Mouse (Mus musculus) fibroblast of lung, adult 2 months (primary cell): ENCODE results near the gene Armc7.
"Not testable (repeated sequence)": the region's sequence is repeated elsewhere in the genome, so short reads cannot be mapped to it uniquely, and the experiment has no call there.

Source experiments
- DNase-seq: peaks from one replicate; pipeline ENCODE4 v3.0.0-alpha.2; 2011; ENCODE audit warnings: low read depth

Armc7 gene

DNA sequence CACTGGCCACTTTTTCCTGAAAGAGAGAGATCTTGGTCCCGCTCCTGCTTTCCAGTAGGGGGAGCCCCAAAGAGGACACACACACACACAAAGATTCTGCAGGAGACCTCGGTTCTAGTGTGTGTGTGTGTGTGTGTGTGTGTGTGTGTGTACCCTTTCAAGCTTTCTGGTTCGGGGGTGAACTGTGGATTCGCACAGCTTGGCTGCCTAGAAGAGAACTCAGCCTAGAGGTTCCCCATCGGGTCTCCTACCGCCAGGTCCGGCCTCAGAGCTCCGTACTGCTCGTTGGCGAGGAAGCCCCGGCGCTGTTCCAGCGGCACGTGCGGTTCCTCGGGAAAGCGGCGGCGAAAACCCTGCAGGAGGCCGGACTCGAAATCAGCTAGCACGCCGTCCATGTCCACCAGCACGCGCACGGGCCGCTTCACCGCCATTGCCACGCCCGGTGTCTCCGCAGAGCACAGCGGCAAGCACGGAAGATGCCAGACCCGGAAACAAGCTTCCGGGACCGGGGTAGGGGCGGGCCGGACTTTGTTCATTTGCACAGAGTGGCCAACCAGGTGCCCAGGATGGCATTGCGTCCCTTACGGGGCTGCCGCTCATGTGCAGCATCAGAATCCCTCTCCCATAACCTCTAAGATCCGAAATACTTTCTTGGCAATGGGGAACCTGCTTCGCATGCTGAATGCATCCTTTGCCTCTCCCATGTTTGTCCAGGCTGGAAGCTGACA is 16.1 kb downstream of the Armc7 start, which contains the start of gene Nt5c:
Gene Nt5c (minus strand): TSS at position 507 of the 728 bp plus-strand sequence.
- DNase-seq: peak; percentile 44

- DNase-seq: no peak
Measured at GRCm38 (mm10) chr11:115492387-115492786, 16.9 kb downstream of the Armc7 start.

DNA sequence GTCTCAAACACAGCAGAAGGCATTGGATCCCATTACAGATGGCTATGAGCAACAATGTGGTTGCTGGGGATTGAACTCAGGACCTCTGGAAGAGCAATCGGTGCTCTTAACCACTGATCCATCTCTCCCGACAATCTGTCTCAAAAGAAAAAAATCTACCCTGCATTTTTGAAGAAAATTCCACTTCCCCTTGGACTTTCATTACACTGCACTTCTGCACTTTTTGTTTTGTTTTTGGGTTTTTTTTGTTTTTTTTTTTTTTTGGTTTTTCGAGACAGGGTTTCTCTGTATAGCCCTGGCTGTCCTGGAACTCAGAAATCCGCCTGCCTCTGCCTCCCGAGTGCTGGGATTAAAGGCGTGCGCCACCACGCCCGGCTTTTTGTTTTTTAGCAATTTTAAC is 21.1 kb downstream of the Armc7 start:
- not testable (repeated sequence) for DNase-seq

GRCm38 (mm10) chr11:115502636-115503035 is 27.2 kb downstream of the Armc7 start:
- DNase-seq: no peak

- no peak for DNase-seq
Measured at GRCm38 (mm10) chr11:115506586-115506985, 31.1 kb downstream of the Armc7 start.

DNA sequence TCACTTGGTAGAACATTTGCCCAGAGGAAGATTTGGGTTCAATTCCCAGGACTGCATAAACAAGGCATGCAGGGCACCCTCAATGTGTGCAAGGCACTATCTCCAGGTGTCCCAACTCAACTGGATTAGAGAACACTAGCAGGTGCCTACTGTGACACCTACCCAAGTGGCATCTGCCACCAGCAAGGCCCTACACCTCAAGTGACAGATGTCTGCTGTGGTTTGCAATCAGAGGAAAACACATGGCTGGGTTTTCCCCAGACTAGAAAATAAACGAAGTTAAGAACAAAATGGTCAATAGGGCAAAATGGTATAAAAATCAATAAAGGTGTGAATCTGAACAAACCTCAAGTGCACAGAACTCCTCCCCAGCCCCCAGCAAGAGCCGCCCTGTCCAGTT is 32.6 kb downstream of the Armc7 start:
- no peak for DNase-seq

GRCm38 (mm10) chr11:115509773-115510506 is 34.5 kb downstream of the Armc7 start:
- peak; percentile 7 for DNase-seq

GRCm38 (mm10) chr11:115510507-115510888 is 35.0 kb downstream of the Armc7 start:
- no peak for DNase-seq

DNA sequence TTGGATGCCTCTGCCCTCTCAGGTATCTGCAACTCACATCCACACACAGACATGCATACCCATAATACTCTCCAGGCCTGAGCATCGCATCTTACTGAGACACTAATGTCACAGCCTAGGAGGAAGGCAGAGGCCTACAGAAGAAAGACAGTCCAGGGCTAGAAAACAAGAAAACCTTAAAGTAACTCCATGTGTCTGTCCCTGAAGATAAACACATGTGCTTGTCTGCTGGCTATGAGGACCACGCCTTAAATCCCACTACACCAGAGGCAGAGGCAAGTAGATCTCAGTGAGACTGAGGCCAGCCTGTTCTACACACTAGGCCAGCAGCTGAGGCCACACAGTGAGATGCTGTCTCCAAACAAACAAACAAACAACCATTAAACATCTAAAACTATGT is 35.7 kb downstream of the Armc7 start:
- DNase-seq: no peak

- no peak for DNase-seq
Measured at GRCm38 (mm10) chr11:115512004-115512403, 36.5 kb downstream of the Armc7 start.

DNA sequence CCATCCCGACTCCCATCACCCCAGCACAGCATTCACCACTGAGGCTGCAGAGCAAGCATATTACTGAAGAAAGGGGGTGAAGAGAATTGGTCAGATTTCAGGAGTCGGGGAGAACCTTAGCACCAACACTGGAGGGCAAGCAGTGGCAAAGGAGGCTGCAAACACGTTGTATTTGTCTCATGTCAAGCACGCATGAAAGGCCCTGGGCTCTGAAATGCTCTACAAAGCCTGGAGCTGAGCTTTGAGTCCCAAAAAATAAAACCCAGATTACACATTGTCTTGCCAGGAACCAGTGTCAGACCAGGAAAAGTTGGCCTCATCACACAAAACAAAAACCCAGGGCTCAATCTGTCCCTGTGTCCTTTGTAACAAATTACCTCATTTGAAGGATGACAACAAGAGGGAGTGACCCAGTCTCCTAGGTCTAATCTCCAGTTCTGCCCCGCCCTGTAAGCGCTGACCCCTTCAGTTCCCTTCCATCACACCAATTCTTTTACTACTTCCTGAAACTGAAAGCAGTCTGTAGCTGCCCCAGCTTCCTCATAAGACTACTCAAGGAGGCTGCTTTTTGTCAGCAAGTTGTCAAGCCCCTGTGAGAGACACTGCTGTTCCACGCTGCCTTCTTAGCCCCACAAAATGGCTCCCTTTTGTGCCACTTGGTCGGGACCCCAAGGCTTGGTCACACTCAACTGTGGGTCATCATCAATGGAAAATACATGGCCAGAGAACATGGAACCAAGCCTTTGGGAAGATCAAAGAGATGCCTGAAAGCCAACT is 37.1 kb downstream of the Armc7 start:
- DNase-seq: no peak

DNA sequence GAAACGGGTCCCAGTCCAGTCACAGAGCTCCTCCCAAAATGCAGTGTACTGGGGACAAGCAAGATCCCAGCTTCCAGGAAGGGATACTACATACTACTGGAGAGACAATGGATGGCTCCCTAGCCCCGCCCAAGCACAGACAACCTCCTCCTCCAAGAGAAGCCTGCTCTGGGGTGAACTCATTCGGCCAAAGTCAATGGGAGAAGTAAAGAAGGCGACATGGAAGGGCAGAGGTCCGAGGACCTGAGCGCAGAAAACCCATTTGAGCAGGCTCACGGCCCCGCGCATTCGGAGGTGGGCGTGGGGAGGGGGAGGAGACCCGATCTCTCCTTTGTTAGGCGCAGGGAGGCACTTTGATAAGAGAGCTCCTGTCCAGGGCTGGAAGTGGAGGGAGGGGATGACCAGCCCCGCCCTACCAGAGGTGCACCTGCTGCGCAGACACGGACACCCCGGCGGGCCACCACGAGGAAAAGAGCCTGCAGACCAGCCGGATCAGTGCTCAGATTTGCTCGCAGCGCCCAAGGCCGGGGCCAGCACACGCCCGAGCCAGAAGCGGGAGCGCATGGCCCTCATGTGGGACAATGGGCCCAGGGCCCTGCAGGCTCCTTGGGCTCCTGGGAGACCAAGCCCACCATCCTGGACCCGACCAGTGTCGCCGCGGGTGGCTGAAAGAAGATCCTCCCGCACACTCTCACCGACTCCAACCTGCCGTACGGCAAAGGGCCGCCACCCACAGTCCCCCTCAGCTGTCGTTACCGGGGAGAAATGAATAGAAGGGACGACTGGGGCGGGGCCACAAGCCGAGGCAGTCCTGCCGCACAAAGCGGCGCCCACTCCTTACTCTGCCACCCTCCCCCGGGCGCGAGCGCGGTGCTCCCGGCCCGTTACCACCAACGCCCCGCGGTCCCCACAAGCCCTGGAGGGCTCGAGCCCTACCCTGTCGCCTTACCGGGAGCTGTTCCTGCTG is 38.1 kb downstream of the Armc7 start:
- no peak for DNase-seq

- peak; percentile 90 for DNase-seq
Measured at GRCm38 (mm10) chr11:115514238-115514663, 38.8 kb downstream of the Armc7 start, which contains the start of gene Jpt1. Gene Jpt1, minus strand, starts transcription at chr11:115514387.

DNA sequence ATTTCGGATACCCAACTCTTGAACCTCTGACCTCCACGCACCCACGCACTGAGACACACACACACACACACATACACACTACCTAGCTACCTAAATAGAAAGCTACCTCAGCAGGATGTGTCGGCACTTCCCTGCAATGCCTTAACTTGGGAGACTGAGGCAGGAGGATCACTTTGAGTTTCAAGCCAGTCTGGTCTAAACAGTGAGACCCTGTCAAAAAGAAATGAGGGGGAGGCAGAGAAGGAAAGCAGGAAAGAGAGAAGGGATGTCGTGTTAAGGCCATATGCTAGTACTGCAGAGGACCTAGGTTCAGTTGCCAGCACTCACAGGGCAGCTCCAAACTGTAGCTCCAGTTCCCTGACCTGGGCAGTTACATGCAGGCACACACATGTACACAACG is 39.6 kb downstream of the Armc7 start:
- DNase-seq: no peak

DNA sequence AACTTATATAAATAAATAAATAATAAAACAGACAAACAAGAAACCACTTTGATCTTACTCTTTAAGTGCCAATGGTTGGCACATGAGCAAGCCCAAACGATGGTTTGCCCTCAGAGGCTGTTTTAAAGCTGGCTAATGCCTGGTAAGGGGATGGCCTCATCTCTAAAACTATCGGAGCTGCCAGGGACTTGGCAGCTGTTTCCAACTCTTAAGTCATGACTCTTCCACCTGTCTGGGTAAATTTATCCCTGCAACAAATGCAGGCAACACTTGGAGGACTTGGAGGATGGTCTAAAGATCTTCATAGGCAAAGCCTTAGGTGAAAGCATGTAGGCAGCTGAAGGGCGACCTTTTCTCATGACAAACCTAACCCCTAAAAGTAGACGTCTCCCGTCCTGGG is 41.5 kb downstream of the Armc7 start:
- no peak for DNase-seq

- DNase-seq: no peak
Measured at GRCm38 (mm10) chr11:115518693-115519092, 43.2 kb downstream of the Armc7 start.

DNA sequence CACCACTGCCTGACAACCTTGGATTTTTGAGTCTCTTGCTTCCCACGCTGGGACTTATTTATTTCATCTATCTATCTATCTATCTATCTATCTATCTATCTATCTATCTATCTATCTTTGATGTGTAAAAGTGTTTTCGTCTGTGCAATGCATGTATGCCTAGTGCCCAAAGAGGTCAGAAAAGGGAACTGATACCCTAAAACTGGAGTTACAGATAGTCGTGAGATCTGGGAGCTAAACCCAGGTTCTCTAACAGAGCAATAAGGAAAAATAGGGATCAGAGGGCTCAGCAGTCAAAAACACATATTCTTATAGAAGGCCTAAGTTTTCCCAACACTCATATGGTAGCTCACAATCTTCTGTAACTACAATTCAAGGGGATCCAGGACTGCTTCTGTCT is 44.1 kb downstream of the Armc7 start:
- no peak for DNase-seq

- no peak for DNase-seq
Measured at GRCm38 (mm10) chr11:115520218-115520617, 44.8 kb downstream of the Armc7 start.

DNA sequence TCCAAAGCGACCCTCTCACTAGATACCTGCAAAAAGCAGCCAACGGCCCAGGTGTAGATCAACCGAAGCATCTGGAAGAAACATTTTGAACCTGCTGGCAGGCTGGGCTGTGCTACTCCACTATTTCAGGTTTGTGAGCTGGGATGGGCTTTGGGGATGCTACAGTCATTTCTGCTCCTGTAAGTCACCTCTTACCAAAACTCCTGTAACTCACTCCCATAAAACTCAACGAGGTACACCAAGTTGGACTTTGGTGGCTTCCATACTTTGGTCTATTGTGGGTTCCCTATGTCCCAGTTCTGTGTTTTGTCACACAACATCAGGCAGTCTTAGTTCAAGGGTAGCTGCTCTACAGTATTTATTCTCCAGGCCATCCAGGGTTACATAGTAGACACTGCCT is 45.6 kb downstream of the Armc7 start:
- DNase-seq: no peak

DNA sequence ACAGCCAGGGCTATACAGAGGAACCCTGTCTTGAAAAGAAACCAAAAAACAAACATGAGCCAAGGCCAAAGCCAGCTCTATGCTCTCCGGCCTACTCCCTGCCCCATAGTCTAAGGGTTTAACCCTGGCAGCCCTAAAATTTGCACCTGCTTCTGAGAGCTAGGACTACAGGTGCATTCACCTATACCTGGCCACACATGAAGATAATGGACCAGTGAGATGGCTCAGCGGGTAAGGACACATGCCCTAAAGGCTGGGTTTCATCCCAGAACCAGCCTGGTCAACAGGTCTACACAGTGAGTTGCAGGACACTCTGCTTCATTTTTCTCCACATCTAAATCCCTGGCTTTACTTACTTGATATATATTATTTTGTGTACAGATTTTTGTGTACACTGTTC is 46.8 kb downstream of the Armc7 start:
- DNase-seq: no peak

DNA sequence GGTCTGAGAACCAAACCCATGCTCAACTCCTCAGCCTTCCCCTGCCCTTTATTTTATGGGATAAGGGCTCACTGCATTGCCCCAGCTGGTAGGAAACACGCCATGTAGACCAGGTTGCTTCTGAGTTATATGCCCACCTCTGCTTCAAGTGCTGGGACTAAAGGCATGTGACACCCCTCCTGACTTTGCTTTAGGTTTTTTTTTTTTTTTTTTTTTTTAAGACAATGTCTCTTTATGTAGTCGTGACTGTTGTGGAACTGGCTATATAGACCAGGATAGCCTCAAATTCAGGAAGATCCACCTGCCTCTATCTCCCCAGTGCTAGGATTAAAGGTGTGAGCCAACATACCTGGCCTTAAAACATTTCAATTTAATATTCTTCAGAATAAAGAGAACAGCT is 47.2 kb downstream of the Armc7 start:
- DNase-seq: no peak
